Mouse (Mus musculus) cerebellum, adult 2 months (tissue): Measurements from ENCODE around the gene C2cd2l.
"Not testable (repeated sequence)": the region's sequence is repeated elsewhere in the genome, so short reads cannot be mapped to it uniquely, and the experiment has no call there.

Experiments used
- CTCF ChIP-seq: fragments of 200-500 bp; IDR thresholded peaks from 2 replicates; pipeline ENCODE4 v1.5.1; 2011; ENCODE audit warnings: low read depth, mild to moderate bottlenecking, control low read depth, low read length, moderate library complexity, borderline replicate concordance; ENCODE audit not compliant: insufficient read depth
- POLR2A ChIP-seq: fragments of 200-500 bp; IDR thresholded peaks from 2 replicates; pipeline ENCODE4 v1.6.1; 2011; ENCODE audit warnings: low read length, control low read depth, borderline replicate concordance; ENCODE audit not compliant: insufficient read depth

DNA sequence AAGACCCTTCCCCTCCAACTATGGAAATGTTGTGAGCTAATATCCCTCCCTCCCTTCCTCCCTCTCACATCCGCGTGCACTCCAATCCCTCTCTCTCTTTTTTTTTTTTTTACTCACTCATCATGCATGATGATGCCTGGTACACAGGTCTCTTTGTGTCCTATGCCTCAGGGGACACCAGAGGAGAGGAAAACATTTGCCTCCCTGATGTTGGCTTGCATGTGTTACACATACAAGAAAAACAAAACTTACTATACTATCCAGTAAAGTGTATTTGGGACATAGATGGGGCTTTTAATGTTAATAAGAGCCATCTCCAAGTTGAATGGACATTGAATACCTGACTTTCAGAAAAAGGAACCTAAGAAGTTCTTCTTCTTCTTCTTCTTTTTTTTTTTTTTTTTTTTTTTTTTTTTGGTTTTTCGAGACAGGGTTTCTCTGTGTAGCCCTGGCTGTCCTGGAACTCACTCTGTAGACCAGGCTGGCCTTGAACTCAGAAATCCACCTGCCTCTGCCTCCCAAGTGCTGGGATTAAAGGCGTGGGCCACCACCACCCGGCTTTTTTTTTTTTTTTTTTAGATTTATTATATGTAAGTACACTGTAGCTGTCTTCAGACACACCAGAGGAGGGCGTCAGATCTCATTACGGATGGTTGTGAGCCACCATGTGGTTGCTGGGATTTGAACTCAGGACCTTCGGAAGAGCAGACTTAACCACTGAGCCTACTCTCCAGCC lies 5.1 kb upstream of the C2cd2l start:
- not testable (repeated sequence) for TF ChIP-seq CTCF, POLR2A
